Mouse (Mus musculus): ENCODE results near the gene Lmo3.

Lmo3 gene

DNA sequence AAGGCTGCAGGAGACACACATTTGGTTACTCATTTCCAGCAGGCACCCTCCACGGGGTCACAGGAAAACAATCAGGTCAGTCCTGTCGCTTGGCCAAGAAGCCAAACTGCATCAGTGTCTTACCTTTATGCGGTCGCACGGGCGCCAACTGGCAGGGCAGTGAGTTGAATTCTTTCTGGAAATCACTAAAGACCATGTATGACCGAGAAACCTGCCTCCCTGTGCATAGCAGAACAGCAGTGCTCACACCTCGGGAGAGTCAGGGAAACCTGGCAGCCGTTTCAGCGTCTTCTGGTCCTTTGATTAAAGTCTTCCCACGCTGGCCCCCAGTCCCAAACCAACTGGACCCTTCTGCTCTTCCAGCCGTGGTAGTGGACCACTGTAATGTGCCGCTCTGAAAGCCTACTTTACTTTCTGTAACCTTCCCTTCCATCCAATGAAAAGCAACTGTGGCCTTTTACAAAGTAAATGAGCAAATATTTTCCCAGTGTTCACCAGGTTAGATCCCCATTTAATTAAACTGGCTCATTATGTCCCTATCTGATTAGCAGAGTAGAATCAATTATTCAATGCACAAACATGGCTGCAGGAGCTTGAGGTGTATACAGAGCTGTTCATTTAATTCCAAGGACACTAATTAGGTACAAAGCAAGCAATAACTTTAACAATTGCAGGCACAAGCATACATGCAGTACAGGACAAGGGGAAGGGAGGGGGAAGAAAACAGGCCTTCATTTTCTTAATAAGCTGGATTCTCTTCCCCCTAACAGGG is at the start of gene Lmo3:
Gene Lmo3, minus strand, starts transcription at position 235 of the 772 bp plus-strand sequence.
- DNase-seq (ENCODE audit: low spot score), result no peak

DNA sequence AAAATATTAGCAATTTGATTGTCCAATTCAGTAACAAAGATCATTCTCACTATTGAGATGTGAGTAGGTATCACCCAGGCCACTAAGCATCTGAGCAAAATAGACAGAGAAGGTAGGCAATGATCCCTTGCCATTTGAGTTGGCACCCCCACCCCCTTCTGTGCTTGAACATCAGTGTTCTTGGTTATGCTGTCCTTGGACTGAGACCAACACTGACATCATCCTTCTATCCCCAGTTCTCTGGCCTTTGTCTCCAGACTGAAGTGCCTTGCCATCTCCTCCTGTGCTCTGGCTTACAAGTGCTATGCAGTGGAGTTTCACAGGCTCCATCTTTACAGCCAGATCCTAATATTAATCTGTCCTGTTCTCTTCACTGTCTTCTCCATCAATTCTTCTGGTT is 39.0 kb upstream of the Lmo3 start:
- DNase-seq (ENCODE audit: low spot score), result no peak

- DNase-seq (ENCODE audit: low spot score), result no peak
Observed at GRCm38 (mm10) chr6:138618396-138618795, 36.6 kb upstream of the Lmo3 start.

DNA sequence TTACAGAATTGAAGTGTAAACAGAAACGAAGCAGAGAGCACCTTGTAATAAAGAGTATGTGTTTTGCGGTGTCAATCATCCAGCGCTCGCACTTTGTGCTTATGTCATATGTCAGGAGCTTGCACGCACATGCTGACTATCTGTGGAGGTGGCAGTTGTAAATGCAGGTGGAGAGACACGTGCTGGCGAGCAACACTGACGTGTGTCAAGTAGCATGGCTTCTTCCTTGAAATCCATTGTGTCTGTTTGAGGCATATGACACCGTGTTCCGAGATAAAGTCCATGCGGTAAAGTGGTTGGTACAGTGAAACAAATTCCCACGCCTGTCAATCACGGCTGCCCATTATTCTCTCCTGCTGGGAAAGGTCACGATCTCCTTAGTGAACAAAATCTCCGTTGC is 15.2 kb upstream of the Lmo3 start:
- DNase-seq (ENCODE audit: low spot score), result no peak

DNA sequence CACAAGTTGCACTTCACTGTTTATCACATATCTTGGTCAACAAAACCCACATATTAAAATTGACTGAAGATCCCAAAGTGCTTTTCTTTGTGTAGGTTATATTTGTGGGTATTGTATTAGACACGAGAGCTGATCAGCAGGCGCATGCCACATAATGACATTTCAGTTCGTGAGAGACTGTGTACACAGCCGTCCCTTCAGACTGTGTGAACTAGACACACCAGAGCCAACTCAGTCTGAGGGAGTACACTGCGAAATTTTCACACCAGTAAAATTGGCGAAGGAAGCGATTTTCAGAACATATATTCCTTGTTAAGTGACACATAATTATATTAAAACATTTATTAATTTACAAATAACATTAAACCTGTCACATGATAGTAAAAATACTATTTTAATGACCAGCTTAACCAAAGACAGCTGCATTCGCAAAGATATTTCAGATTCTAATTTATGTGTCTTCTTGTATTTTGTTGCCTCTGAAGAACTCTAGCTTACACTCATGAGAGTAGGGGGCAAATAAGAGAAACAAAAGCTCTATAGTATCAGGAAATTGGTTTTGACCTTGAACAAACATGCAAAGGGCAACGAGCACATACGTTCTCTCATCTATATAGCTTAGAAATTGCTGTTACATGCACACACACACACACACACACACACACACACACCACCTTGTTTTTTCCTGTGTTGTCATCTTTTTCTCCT is 14.4 kb upstream of the Lmo3 start:
- no peak for DNase-seq (ENCODE audit: low spot score)

DNA sequence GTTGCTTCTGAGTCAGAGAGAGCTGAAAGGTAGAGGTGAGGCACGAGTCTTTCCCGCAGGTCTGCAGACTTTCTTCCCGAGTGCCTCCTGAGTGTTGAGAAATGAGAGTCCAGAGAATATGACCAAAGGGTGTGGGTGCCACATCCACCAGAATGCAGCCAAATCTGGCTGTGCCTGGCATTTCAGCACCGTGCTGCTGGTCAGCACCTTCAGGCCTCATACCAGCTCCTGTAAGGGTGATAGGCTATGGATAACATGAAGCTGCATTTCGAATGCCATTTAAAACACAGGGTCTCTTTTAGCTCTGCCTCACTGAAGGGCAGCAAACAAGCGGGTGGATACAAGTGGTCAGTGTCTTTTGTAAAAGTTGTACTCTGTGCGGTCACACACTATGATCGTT is 1.5 kb upstream of the Lmo3 start:
- peak; percentile 7 for DNase-seq (ENCODE audit: low spot score)

GRCm38 (mm10) chr6:138582506-138583000 is 785 bp upstream of the Lmo3 start:
- no peak for DNase-seq (ENCODE audit: low spot score)

GRCm38 (mm10) chr6:138580491-138581076 is 1.2 kb downstream of the Lmo3 start:
- no peak for DNase-seq (ENCODE audit: low spot score)

DNA sequence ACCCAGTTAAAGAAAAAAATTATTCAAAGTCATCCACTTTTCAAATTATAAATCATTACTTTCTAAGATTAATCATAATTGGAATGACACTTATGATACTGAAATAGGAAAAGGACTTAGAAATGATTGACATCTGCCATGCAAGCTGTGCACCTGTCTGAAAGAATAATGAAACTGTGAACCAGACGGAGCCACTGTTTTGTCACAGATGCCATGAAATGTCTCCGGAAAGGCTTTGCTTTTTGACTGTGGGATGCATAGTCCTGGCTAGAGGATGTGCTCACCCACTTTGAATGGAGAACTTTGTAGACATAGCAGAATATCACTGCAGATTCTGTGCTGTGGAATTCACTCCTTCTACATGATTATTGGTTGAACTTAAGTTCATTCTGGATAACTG is 18.4 kb downstream of the Lmo3 start:
- no peak for DNase-seq (ENCODE audit: low spot score)

DNA sequence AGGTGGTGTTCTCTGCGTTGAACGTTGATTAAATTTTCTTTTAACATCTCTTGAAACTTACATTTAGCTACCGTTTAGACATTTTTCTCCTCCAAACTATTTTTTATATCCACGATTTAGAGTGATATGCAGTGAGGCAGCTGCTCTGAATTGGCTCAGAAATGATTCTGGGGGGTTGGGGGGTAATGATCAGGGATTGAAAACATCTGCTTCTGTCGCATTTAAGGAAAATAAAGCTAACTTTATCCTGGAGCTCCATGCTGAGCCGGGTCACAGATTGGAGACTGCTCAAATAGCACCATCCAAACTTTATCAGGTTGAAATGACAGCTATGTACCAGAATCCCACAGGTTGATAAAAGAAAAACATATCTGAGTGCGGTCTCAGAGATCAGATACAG is 29.6 kb downstream of the Lmo3 start:
- no peak for DNase-seq (ENCODE audit: low spot score)

DNA sequence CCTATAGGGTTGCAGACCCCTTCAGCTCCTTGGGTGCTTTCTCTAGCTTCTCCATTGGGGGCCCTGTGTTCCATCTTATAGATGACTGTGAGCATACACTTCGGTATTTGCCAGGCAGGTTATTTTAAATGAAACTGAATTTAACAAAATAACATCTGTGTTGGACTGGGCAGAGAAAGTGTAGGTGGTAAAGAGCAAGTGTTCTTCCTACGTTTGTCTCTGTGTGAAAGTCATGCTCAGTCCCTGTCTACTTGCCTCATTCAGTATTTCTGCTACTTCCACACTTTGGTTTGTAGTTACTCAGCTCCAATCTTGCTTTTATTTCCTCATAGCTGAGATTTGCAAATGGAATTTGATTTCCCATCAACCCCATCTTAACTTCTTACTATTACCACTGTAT is 46.9 kb downstream of the Lmo3 start:
- DNase-seq (ENCODE audit: low spot score), result no peak

GRCm38 (mm10) chr6:138506642-138507041 is 75.1 kb downstream of the Lmo3 start:
- no peak for DNase-seq (ENCODE audit: low spot score)

DNA sequence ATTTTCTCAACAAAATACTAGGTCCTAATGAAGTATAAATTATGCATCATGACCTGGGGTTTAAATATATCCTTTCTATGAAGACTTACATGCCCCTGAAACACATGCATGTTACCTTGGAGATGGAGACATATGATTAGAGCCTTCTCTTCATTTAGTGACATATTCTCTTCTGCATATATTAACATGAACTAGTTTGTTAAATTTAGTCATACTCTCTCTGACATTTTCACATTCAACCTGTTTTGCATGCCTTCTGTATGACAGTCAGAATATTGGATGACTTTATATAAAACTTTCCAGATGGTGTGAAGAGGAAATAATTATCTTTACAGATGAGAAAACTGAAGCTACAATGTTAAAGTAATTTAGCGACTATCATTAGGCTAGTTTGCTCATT is 77.8 kb downstream of the Lmo3 start:
- DNase-seq (ENCODE audit: low spot score), result no peak

DNA sequence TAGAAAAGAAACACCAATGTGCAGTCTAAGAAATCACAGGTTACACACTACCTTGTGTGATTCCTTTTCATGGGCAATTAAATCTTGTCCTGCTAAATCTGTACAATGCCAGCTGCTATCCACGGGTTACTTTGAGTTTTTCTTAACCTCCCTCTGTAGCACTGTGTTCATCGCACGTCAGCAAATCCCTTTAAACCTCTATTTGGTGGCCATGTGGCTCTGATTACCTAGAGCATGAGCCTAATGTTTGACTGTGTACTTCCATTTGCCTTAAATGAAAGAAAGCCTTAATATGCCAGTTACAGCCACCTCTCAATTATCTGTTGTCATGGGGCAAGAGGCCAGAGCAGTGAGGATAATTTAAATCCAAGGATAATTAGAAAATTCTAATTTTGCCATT is 98.9 kb downstream of the Lmo3 start:
- no peak for DNase-seq (ENCODE audit: low spot score)

- DNase-seq (ENCODE audit: low spot score), result peak; percentile 66
Observed at GRCm38 (mm10) chr6:138477611-138478010, 104.2 kb downstream of the Lmo3 start.

GRCm38 (mm10) chr6:138469204-138469603 is 112.6 kb downstream of the Lmo3 start:
- DNase-seq (ENCODE audit: low spot score), result no peak

GRCm38 (mm10) chr6:138444515-138445048 is 137.2 kb downstream of the Lmo3 start:
- no peak for DNase-seq (ENCODE audit: low spot score)

- DNase-seq (ENCODE audit: low spot score), result no peak
Observed at GRCm38 (mm10) chr6:138437351-138437750, 144.4 kb downstream of the Lmo3 start.

- no peak for DNase-seq (ENCODE audit: low spot score)
Observed at GRCm38 (mm10) chr6:138436813-138437212, 145.0 kb downstream of the Lmo3 start.

DNA sequence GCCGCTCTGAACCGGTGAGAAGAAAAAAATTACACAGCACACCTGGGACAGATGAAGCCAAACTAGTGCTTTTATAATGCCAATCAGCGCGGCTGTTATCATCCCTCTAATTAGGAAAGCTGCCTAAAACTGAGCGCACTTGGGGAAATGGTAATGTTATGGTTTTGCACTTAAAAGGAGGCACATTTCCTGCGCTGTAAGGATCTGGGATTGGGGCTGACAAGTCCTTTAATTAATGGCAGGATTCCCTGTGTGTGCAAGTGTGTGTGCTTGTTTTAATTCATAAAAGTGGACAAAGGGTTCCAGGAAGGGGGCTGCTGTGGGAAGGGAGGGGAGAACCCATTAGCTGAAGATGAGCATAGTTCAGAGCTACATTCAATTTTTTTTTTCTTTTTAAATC is 154.4 kb downstream of the Lmo3 start:
- no peak for DNase-seq (ENCODE audit: low spot score)

DNA sequence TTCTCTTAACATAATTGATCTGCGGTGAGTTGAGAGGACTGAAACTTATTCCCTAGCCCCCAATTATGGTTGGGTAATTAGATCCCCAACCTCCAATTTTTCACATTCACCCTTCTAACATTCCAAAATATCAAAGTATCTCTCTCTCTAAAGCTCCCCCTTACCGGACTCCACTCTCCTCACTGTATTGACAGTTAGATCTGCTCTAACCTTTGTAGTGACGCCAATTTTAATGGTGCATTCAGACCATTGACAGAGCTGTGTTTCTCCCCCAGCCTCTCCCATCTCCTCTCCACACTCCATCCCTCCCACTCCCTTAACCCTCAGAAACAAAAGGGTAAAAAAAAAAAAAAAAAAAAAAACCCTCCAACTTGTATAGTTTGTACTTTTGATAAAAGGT is 154.9 kb downstream of the Lmo3 start:
- no peak for DNase-seq (ENCODE audit: low spot score)

DNA sequence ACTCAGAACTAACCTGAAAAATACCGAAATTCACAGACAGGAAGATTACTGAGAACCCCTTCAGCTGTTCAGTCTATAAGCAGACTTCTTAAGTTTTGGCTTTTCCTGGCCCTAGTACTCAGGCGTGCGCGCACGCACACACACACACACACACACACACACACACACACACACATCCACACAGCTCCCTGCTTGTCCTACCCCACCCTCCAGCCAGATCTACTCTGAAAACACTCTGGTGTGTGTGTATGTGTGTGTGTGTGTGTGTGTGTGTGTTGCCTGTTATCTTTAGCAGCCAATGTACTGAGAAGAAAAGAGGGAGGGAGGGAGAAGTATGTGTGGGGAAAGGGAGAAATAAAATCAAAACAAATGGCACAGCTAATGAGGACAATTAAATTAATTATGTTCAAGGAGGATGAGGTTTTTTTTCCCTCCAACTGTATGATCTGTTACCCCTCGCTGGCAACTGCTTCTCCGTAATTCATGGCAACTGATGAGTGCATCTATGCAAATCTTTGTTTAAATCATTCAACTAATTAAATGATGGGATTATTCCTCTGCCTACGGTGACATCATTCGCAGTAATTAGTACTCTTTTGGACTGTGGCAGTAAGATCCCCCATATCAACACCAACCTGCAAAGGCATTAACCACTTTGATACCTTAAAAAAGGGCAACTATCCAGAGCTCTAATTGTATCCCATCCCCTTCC is 157.1 kb downstream of the Lmo3 start:
- DNase-seq (ENCODE audit: low spot score), result no peak

Measured in ovary, postnatal 36 days (tissue).